Mouse (Mus musculus) heart, adult 2 months (tissue): ENCODE results near the gene Prex1.

Source experiments
- CTCF ChIP-seq: fragments of 200-600 bp; IDR thresholded peaks from 2 replicates; pipeline ENCODE4 v1.8.1; 2022; ENCODE audit warnings: antibody characterized with exemption, mild to moderate bottlenecking, moderate library complexity
- POLR2A ChIP-seq: fragments of 200-500 bp; IDR thresholded peaks from 2 replicates; pipeline ENCODE4 v1.6.1; 2011; ENCODE audit warnings: mild to moderate bottlenecking, low read depth, low read length, control low read depth; ENCODE audit not compliant: insufficient read depth

GRCm38 (mm10) chr2:166617706-166618105 lies 95.9 kb downstream of the Prex1 start:
- no peak for TF ChIP-seq CTCF
- no peak for TF ChIP-seq POLR2A
